In genomic region chr16:15119799-15120198, GRCm38 (mm10) we compare ENCODE assay signal across 8 mouse cellular contexts.
DNase-seq lines count a peak whose midpoint lies in the region; ATAC-seq and TF ChIP-seq lines count a peak whose summit lies in the region.

No protein-coding gene starts in this region.

- no peak for TF ChIP-seq EP300 in stomach, postnatal 0 days (optimal IDR thresholded peaks at IDR 0.05)

- WGBS in forebrain, postnatal 0 days, result 85% methylated on average over 1 of the region's 1 CpGs
- WGBS in forebrain, embryonic 13.5 days, result 93% methylated on average over 1 of the region's 1 CpGs
- 75% methylated on average over 1 of the region's 1 CpGs for WGBS in stomach, postnatal 0 days

- H3K9ac ChIP-seq in forebrain, postnatal 0 days, result no peak overlapping the region
- H3K9ac ChIP-seq in forebrain, embryonic 13.5 days, result no peak overlapping the region
- no peak overlapping the region for H3K9ac ChIP-seq in stomach, postnatal 0 days (ENCODE audit: low read length)

- no peak overlapping the region for H3K27ac ChIP-seq in forebrain, postnatal 0 days (ENCODE audit: low read depth, low read length)
- no peak overlapping the region for H3K27ac ChIP-seq in forebrain, embryonic 13.5 days
- no peak overlapping the region for H3K27ac ChIP-seq in stomach, postnatal 0 days (replicated peaks)

- H3K4me1 ChIP-seq in forebrain, postnatal 0 days (ENCODE audit: insufficient read depth), result no peaks in the 10 kb centered on the region
- no peaks in the 10 kb centered on the region for H3K4me1 ChIP-seq in forebrain, embryonic 13.5 days
- H3K4me1 ChIP-seq in stomach, postnatal 0 days (replicated peaks; ENCODE audit: control insufficient read depth, insufficient read depth), result no peaks in the 10 kb centered on the region

- H3K9me3 ChIP-seq in forebrain, postnatal 0 days (ENCODE audit: low read length), result no peaks in the 10 kb centered on the region
- no peaks in the 10 kb centered on the region for H3K9me3 ChIP-seq in forebrain, embryonic 13.5 days (replicated peaks)
- H3K9me3 ChIP-seq in stomach, postnatal 0 days (ENCODE audit: control insufficient read depth, low read length), result no peaks in the 10 kb centered on the region

- 0 out of 2 replicates have a peak, but pooled peaks have one; percentile 18 for TF ChIP-seq CTCF in forebrain, postnatal 0 days (IDR thresholded peaks at IDR 0.05; ENCODE audit: low read depth)
- peak; percentile 60 for TF ChIP-seq CTCF in stomach, postnatal 0 days (IDR thresholded peaks at IDR 0.05; ENCODE audit: low read depth)

- no peak overlapping the region for H3K4me2 ChIP-seq in forebrain, postnatal 0 days (ENCODE audit: low read depth)
- H3K4me2 ChIP-seq in forebrain, embryonic 13.5 days, result no peak overlapping the region
- no peak overlapping the region for H3K4me2 ChIP-seq in stomach, postnatal 0 days (replicated peaks; ENCODE audit: low read depth)

- H3K4me3 ChIP-seq in forebrain, postnatal 0 days (ENCODE audit: low read depth, low read length), result no peak overlapping the region
- H3K4me3 ChIP-seq in forebrain, embryonic 13.5 days, result no peak overlapping the region
- no peak overlapping the region for H3K4me3 ChIP-seq in stomach, postnatal 0 days (ENCODE audit: low read depth, low read length)

- no peak for ATAC-seq in forebrain, postnatal 0 days
- ATAC-seq in forebrain, embryonic 13.5 days, result no peak
- ATAC-seq in stomach, postnatal 0 days (ENCODE audit: low FRiP score, low TSS enrichment), result no peak

- peak; percentile 13 for DNase-seq in forebrain, postnatal 0 days
- peak; percentile 5 for DNase-seq in right cerebral cortex, postnatal 14 days
- no peak for DNase-seq in right cerebral cortex, postnatal 36 days (ENCODE audit: low spot score in 2 of 2)
- DNase-seq in heart, postnatal 4 days, result peak; percentile 59
- no peak for DNase-seq in stomach, postnatal 0 days (ENCODE audit: low spot score)
- no peak for DNase-seq in natural killer cell, adult 2 months (ENCODE audit: low spot score in 2 of 2)
- DNase-seq in thymus, postnatal 4 days, result no peak

- no peaks in the 10 kb centered on the region for H3K27me3 ChIP-seq in forebrain, postnatal 0 days (ENCODE audit: insufficient read depth, low read length)
- H3K27me3 ChIP-seq in forebrain, embryonic 13.5 days, result no peaks in the 10 kb centered on the region
- no peaks in the 10 kb centered on the region for H3K27me3 ChIP-seq in stomach, postnatal 0 days (ENCODE audit: control insufficient read depth, insufficient read depth, low read length)

- H3K36me3 ChIP-seq in forebrain, postnatal 0 days (ENCODE audit: insufficient read depth), result no peaks in the 10 kb centered on the region
- no peaks in the 10 kb centered on the region for H3K36me3 ChIP-seq in forebrain, embryonic 13.5 days (ENCODE audit: poor library complexity, severe bottlenecking)
- no peaks in the 10 kb centered on the region for H3K36me3 ChIP-seq in stomach, postnatal 0 days (ENCODE audit: control insufficient read depth, insufficient read depth, low read length)

Comparison
In these comparisons a context has a peak if more than half of its experiments do, and no peak if none do; other contexts are left out.
1. DNase-seq: peak in forebrain, postnatal 0 days (single experiment), right cerebral cortex, postnatal 14 days (single experiment) and heart, postnatal 4 days (single experiment); none in right cerebral cortex, postnatal 36 days (0 of 2), stomach, postnatal 0 days (single experiment), natural killer cell, adult 2 months (0 of 2) and thymus, postnatal 4 days (single experiment).